Mouse (Mus musculus): ENCODE results near the gene Hsd17b11.

Hsd17b11 gene

DNA sequence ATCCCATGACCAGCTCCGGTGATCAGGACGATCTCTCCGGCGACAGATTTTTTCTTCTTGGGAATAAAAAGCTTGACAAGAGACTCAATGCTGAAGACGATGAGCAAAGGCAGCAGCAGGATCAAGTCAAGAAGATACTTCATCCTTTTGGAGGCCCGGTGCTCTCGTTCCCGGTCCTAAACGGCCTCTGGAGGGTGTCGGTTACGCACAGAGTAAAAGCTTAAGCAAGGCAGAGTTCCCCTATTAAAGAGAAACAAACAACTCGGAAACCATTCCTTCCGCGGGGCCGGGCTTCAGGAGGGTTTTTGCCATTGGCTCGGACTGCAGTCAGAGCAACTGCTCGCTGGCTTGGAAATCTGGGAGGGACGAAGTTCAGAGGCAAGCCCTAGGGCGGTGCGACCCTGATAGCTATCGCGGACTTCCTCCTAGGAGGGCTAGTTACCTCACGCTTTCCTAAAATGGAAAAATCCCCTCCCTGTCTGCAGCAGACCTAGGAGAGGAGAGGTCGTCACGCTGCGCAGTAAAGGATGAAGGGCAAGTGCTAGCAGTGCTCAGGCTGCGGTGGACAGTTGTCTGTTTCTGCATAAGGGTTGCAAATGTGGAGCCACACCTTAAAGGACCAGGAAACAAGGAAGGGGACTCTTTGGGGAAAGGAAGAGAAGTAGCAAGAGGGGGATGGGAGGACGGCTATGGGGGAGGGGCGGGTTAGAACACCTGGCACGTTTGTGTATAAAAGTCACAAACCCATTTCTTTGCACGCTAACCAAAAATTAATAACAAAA, at the start of gene Hsd17b11:
TSS of gene Hsd17b11 (minus strand) at position 323 of the 782 bp plus-strand sequence.
- peak; percentile 94 for DNase-seq

DNA sequence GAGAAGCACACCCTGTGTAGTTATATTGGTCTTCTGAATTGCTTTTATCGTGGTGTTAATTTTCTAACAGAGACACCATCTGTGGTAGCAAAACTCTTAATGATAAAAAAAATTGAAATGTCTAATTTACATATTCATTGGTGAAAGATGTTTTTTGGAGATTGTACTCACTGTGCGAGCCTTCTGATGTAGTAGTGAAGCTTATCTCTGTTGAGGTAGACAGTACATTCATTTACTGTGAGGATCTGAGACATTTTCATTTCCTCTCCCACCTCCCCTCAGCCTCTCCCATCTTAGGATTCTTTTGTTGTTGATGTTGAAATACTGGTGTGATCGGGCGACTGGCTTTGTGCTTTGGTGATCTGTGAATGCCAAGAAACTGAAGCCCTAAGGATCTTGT, 49.3 kb upstream of the Hsd17b11 start:
- no peak for DNase-seq

GRCm38 (mm10) chr5:104068751-104069150, 47.0 kb upstream of the Hsd17b11 start:
- no peak for DNase-seq

- DNase-seq, result no peak
Measured at GRCm38 (mm10) chr5:104062773-104063551, 41.2 kb upstream of the Hsd17b11 start.

DNA sequence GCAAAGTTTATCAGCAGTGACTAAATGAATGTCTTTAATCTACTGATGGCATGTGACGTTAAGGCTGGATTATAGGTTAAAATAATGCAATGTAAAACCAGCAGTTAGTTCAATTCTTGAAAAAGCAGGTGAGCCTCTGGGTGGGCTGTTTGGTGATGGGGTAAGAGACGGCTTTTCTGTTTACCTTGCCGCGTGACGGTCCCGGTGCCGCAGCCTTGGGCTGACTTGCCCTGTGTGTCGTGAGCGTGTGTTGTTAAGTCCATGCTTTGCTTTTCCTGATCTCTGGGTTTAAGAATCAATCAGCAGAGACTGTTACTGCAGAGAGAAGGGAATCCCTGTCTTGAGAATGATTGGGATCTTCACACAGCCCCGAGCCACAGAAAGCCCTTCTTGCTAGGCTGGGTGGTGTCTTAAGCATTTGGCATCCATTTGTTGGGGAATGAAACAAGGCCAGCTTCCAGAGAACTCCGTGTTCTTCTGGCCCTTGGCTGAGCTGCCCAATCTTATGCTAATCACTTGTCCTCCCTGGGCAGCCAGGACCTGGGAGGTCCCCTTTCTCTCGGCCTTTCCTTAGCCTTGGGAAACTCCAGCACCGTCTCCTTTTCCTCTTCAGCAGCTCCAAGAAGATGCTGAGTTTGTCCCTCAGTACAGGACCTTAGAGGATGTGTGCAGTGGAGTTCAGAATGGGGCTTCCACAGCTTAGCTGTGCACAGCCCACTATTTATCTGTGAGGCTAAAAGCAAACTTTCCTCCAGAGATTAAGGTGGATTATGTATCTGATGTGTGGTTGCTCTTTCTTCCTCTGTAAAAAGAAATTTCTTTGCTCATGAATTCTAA, 40.4 kb upstream of the Hsd17b11 start:
- DNase-seq, result no peak

- DNase-seq, result no peak
Measured at GRCm38 (mm10) chr5:104060429-104060828, 38.7 kb upstream of the Hsd17b11 start.

DNA sequence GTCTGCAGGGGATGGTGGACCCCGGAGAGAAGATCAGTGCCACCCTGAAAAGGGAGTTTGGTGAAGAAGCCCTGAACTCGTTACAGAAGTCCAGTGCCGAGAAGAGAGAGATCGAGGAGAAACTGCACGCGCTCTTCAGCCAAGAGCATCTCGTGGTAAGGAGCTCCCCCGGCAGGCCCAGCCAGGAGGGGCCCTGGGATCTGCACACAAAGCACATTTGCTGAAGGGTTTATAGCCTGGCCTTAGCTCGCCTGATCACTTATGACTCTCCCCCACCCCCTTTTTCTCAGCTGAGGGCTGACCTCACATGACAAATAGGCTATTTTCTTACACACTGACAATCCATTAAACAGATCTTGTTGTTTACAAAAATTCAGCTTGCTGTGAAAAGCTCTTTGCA, 37.9 kb upstream of the Hsd17b11 start:
- no peak for DNase-seq

DNA sequence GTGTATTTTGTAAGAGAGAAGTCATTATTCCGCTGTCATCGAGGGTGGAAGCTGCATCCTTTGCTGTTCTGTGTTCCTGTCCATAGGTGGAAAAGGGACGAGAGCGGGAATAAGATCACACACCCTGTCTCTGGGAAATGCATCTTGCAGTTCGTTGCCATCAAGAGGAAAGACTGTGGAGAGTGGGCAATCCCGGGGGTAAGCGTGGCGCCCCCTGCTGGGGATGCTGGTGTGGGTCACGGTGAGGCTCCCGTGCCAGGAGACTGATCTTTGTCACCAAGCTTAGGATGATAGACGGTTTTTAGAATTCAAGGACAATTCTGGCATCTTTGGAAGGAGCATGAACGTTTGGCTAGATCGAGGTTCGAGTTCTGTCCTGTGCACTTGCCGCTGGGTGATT, 36.3 kb upstream of the Hsd17b11 start:
- peak; percentile 55 for DNase-seq

GRCm38 (mm10) chr5:104056295-104056694, 34.6 kb upstream of the Hsd17b11 start:
- DNase-seq, result no peak

- DNase-seq, result no peak
Measured at GRCm38 (mm10) chr5:104055816-104056215, 34.1 kb upstream of the Hsd17b11 start.

GRCm38 (mm10) chr5:104054938-104055337, 33.2 kb upstream of the Hsd17b11 start:
- no peak for DNase-seq

DNA sequence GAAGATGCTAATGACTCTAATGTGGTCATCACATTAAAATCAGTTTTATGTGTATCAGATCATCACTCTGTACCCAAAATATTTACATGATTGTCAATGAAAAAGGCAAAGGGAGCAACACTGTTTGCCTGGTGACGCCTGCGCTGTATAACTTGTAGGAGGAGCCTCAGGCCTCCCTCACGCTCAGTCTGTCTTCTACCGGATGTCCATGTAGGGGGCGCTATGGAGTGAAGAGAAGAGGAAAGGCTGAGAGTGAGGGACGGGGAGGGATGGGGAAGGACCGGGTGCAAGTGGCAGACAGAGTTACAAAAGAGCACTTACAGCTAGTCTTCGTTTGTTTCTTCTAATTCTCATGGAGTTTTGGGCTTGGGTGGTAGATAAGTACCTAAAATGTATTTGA, 31.2 kb upstream of the Hsd17b11 start:
- DNase-seq, result no peak

DNA sequence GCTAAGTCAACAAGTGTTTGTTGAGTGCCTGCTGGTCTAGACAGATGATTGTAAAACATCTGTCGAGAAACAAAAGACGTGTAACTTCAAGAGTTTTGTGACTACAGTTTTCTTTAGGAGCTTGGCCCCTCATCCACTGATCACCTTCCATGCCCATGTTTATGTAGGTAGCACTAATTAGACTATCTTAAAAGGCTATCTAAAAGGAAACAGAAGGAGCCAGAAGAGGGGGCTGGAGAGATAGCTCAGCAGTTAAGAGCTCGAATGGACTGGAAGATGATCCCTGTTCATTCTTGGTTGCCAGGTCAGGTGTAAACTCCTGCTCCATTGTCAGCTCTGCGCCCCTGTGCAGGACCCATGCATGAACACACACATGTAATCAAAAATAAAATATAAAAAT, 26.4 kb upstream of the Hsd17b11 start:
- no peak for DNase-seq

- DNase-seq, result no peak
Measured at GRCm38 (mm10) chr5:104047200-104048105, 25.7 kb upstream of the Hsd17b11 start.

DNA sequence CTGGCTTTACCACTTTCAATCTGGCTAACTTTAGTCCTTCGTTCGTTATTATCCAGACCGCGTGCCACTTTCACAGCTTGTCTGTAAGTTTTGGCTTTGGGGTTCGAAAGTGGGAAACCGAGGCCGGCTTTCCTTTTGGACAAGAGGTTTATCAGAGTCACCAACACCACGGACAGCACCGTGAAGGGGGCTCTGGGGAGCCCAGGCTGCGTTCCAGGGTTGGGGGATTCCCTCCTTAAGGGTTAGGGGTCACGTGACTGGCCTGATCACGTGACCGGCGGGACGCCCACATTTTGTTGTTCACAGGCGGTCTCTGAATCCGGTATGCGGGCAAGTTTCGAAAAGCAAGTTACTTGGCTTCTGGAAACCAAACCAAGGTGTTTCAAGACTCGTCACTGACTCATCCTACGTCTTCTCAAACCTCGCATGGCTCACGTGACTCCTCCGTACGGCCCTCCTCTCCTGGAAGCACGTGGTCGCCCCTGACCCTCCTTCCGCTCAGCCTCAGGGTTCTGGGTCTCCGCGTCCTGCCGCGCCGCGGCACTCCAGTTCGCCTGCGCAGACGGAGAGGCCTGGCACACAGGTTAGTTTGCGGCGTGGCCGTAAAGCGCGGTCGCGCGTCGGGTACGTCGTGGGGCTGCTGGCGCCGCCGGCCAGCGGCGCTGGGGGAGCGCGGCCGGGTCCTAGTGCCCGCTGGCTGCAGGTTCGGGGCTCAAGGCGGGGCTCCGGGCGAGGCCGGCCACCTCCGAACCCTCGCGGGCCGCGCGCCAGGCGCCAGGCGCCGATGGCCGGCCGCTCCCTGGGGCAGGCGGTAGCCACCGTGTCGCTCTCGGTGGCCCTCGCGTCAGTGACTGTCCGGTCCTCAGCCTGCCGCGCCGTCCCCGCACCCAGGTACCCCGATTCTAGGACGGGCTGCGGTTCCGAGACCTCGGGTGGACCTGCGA, 24.8 kb upstream of the Hsd17b11 start, which contains the start of gene Nudt9:
TSS of gene Nudt9 (plus strand) at position 51 of the 944 bp plus-strand sequence.
- peak; percentile 98 for DNase-seq

- no peak for DNase-seq
Measured at GRCm38 (mm10) chr5:104043704-104044103, 22.0 kb upstream of the Hsd17b11 start.

GRCm38 (mm10) chr5:104042906-104043305, 21.2 kb upstream of the Hsd17b11 start:
- DNase-seq, result no peak

GRCm38 (mm10) chr5:104039154-104039932, 17.6 kb upstream of the Hsd17b11 start:
- DNase-seq, result peak; percentile 78

- no peak for DNase-seq
Measured at GRCm38 (mm10) chr5:104036686-104037085, 15.0 kb upstream of the Hsd17b11 start.

- DNase-seq, result peak; percentile 58
Measured at GRCm38 (mm10) chr5:104035824-104036223, 14.1 kb upstream of the Hsd17b11 start.
